Mouse (Mus musculus): ENCODE results near the gene Nupr1. TPM values are rescaled to one million over a fixed set of nuclear protein-coding genes. Genes with fewer than 3 reads are reported as not detected.

Nupr1 gene
- polyA plus RNA-seq, 1 experiment from 2014 or later = 2.6 TPM

GRCm38 (mm10) chr7:126582759-126583158, 47.9 kb downstream of the Nupr1 start:
- 3% methylated on average over 20 of the region's 20 CpGs for WGBS
- Histone ChIP-seq H3K27ac (ENCODE audit: low read depth, low read length) (peak overlapping the region; percentile 77; the same call in 1 of the 2 replicates), H3K4me1 (ENCODE audit: control insufficient read depth, insufficient read depth, low read length) (no peaks in the 10 kb centered on the region; the same call in 1 of the 2 replicates), H3K9me3 (ENCODE audit: control insufficient read depth, low read length) (no peaks in the 10 kb centered on the region), H3K9ac (ENCODE audit: low read depth, low read length) (peak overlapping the region; percentile 57; the same call in 1 of the 2 replicates), H3K4me2 (replicated peaks; ENCODE audit: low read depth, low read length) (peak overlapping the region; percentile 55), H3K27me3 (ENCODE audit: control insufficient read depth, insufficient read depth, low read length) (no peaks in the 10 kb centered on the region), H3K36me3 (ENCODE audit: control insufficient read depth, insufficient read depth, low read length) (peaks cover 5% of the 10 kb centered on the region; the same call in 1 of the 2 replicates), H3K4me3 (ENCODE audit: low read length) (peak overlapping the region; percentile 55)
- ATAC-seq (ENCODE audit: low FRiP score, low TSS enrichment) = peak; percentile 79

- Histone ChIP-seq H3K27ac (ENCODE audit: low read depth, low read length) (no peak overlapping the region), H3K4me2 (replicated peaks; ENCODE audit: low read depth, low read length) (no peak overlapping the region), H3K9ac (ENCODE audit: low read depth, low read length) (no peak overlapping the region), H3K4me1 (ENCODE audit: control insufficient read depth, insufficient read depth, low read length) (no peaks in the 10 kb centered on the region; the same call in 1 of the 2 replicates), H3K4me3 (ENCODE audit: low read length) (no peak overlapping the region), H3K9me3 (ENCODE audit: control insufficient read depth, low read length) (no peaks in the 10 kb centered on the region), H3K27me3 (ENCODE audit: control insufficient read depth, insufficient read depth, low read length) (no peaks in the 10 kb centered on the region), H3K36me3 (ENCODE audit: control insufficient read depth, insufficient read depth, low read length) (peaks cover 5% of the 10 kb centered on the region; the same call in 1 of the 2 replicates)
- WGBS = 86% methylated on average over 6 of the region's 6 CpGs
- ATAC-seq (ENCODE audit: low FRiP score, low TSS enrichment) = no peak
These were observed 49.0 kb downstream of the Nupr1 start for GRCm38 (mm10) chr7:126581661-126582060.

- no peak overlapping the region for H3K4me2 ChIP-seq (replicated peaks; ENCODE audit: low read depth, low read length)
- no peaks in the 10 kb centered on the region for H3K27me3 ChIP-seq (ENCODE audit: control insufficient read depth, insufficient read depth, low read length)
- no peak for ATAC-seq (ENCODE audit: low FRiP score, low TSS enrichment)
- no peak overlapping the region for H3K4me3 ChIP-seq (ENCODE audit: low read length)
- WGBS = 62% methylated on average over 8 of the region's 8 CpGs
- peaks cover 5% of the 10 kb centered on the region; the same call in 1 of the 2 replicates for H3K36me3 ChIP-seq (ENCODE audit: control insufficient read depth, insufficient read depth, low read length)
- no peak overlapping the region for H3K9ac ChIP-seq (ENCODE audit: low read depth, low read length)
- H3K9me3 ChIP-seq (ENCODE audit: control insufficient read depth, low read length) = no peaks in the 10 kb centered on the region
- no peaks in the 10 kb centered on the region; the same call in 1 of the 2 replicates for H3K4me1 ChIP-seq (ENCODE audit: control insufficient read depth, insufficient read depth, low read length)
- H3K27ac ChIP-seq (ENCODE audit: low read depth, low read length) = no peak overlapping the region
These were observed 51.5 kb downstream of the Nupr1 start for GRCm38 (mm10) chr7:126579172-126579571.

- no peak for ATAC-seq (ENCODE audit: low FRiP score, low TSS enrichment)
- Histone ChIP-seq H3K27ac (ENCODE audit: low read depth, low read length) (no peak overlapping the region), H3K27me3 (ENCODE audit: control insufficient read depth, insufficient read depth, low read length) (no peaks in the 10 kb centered on the region), H3K9me3 (ENCODE audit: control insufficient read depth, low read length) (no peaks in the 10 kb centered on the region), H3K4me3 (ENCODE audit: low read length) (no peak overlapping the region), H3K4me1 (ENCODE audit: control insufficient read depth, insufficient read depth, low read length) (no peaks in the 10 kb centered on the region), H3K36me3 (ENCODE audit: control insufficient read depth, insufficient read depth, low read length) (peaks cover 10% of the 10 kb centered on the region; the same call in 1 of the 2 replicates), H3K4me2 (replicated peaks; ENCODE audit: low read depth, low read length) (no peak overlapping the region), H3K9ac (ENCODE audit: low read depth, low read length) (no peak overlapping the region)
- WGBS = 60% methylated on average over 8 of the region's 8 CpGs
These were observed 53.7 kb downstream of the Nupr1 start for GRCm38 (mm10) chr7:126576946-126577345.

Small RNAs within 50 kb of the gene (microRNA-seq; reads per million reads assigned to microRNA genes)
- not detected for gene Mir7059

Other genes starting within 250 kb of the Nupr1 start
- gene Nfatc2ip, start 234.1 kb downstream of the Nupr1 start, polyA plus RNA-seq (2014; fragmentation: Nextera tagmentation; extraction: Ambion mirVana) = 2.8 and 4.1 TPM in 2 replicates
- gene Cd19, start 216.0 kb downstream of the Nupr1 start, polyA plus RNA-seq (2014; fragmentation: Nextera tagmentation; extraction: Ambion mirVana) = not detected in 2 replicates
- gene Rabep2, start 202.1 kb downstream of the Nupr1 start, polyA plus RNA-seq (2014; fragmentation: Nextera tagmentation; extraction: Ambion mirVana) = 24.8 and 30.5 TPM in 2 replicates
- 1.3 and 1.6 TPM in 2 replicates for gene Atp2a1, start 167.8 kb downstream of the Nupr1 start, polyA plus RNA-seq (2014; fragmentation: Nextera tagmentation; extraction: Ambion mirVana)
- 36.9 and 47.1 TPM in 2 replicates for gene Sh2b1, start 155.4 kb downstream of the Nupr1 start, polyA plus RNA-seq (2014; fragmentation: Nextera tagmentation; extraction: Ambion mirVana)
- 145 and 159 TPM in 2 replicates for gene Tufm, start 143.5 kb downstream of the Nupr1 start, polyA plus RNA-seq (2014; fragmentation: Nextera tagmentation; extraction: Ambion mirVana)
- gene Atxn2l, start 127.4 kb downstream of the Nupr1 start, polyA plus RNA-seq (2014; fragmentation: Nextera tagmentation; extraction: Ambion mirVana) = 39.9 and 59.7 TPM in 2 replicates
- 174 and 207 TPM in 2 replicates for gene Eif3c, start 64.5 kb downstream of the Nupr1 start, polyA plus RNA-seq (2014; fragmentation: Nextera tagmentation; extraction: Ambion mirVana)
- gene Apobr, start 45.9 kb downstream of the Nupr1 start, polyA plus RNA-seq (2014; fragmentation: Nextera tagmentation; extraction: Ambion mirVana) = 0.38 and 0.39 TPM in 2 replicates
- 29.8 and 30.4 TPM in 2 replicates for gene Cln3, start 45.0 kb downstream of the Nupr1 start, polyA plus RNA-seq (2014; fragmentation: Nextera tagmentation; extraction: Ambion mirVana)
- gene Il27, start 35.9 kb downstream of the Nupr1 start, polyA plus RNA-seq (2014; fragmentation: Nextera tagmentation; extraction: Ambion mirVana) = not detected in 2 replicates
- gene Sgf29, start 18.4 kb upstream of the Nupr1 start, polyA plus RNA-seq (2014; fragmentation: Nextera tagmentation; extraction: Ambion mirVana) = 35.6 and 52.5 TPM in 2 replicates
- 5.2 and 6.3 TPM in 2 replicates for gene Sult1a1, start 45.6 kb upstream of the Nupr1 start, polyA plus RNA-seq (2014; fragmentation: Nextera tagmentation; extraction: Ambion mirVana)
- gene Bola2, start 64.5 kb upstream of the Nupr1 start, polyA plus RNA-seq (2014; fragmentation: Nextera tagmentation; extraction: Ambion mirVana) = 145 and 184 TPM in 2 replicates
- 7.7 and 8.1 TPM in 2 replicates for gene Slx1b, start 64.9 kb upstream of the Nupr1 start, polyA plus RNA-seq (2014; fragmentation: Nextera tagmentation; extraction: Ambion mirVana)
- gene Coro1a, start 76.9 kb upstream of the Nupr1 start, polyA plus RNA-seq (2014; fragmentation: Nextera tagmentation; extraction: Ambion mirVana) = 18.3 and 19.6 TPM in 2 replicates
- gene Mapk3, start 128.7 kb upstream of the Nupr1 start, polyA plus RNA-seq (2014; fragmentation: Nextera tagmentation; extraction: Ambion mirVana) = 55.0 and 79.2 TPM in 2 replicates
- 2.0 and 2.6 TPM in 2 replicates for gene Gdpd3, start 135.5 kb upstream of the Nupr1 start, polyA plus RNA-seq (2014; fragmentation: Nextera tagmentation; extraction: Ambion mirVana)
- 87.5 and 94.5 TPM in 2 replicates for gene Ypel3, start 146.1 kb upstream of the Nupr1 start, polyA plus RNA-seq (2014; fragmentation: Nextera tagmentation; extraction: Ambion mirVana)
- 0.24 and 0.36 TPM in 2 replicates for gene Tbx6, start 150.6 kb upstream of the Nupr1 start, polyA plus RNA-seq (2014; fragmentation: Nextera tagmentation; extraction: Ambion mirVana)
- 294 and 371 TPM in 2 replicates for gene Ppp4c, start 161.6 kb upstream of the Nupr1 start, polyA plus RNA-seq (2014; fragmentation: Nextera tagmentation; extraction: Ambion mirVana)
- 0.15 TPM in 1 of 2 replicates, not detected in the other for gene Fam57b, start 166.8 kb upstream of the Nupr1 start, polyA plus RNA-seq (2014; fragmentation: Nextera tagmentation; extraction: Ambion mirVana)
- gene 4930451I11Rik, start 200.8 kb upstream of the Nupr1 start, polyA plus RNA-seq (2014; fragmentation: Nextera tagmentation; extraction: Ambion mirVana) = not detected in 2 replicates
- 7.2 and 8.8 TPM in 2 replicates for gene Doc2a, start 216.6 kb upstream of the Nupr1 start, polyA plus RNA-seq (2014; fragmentation: Nextera tagmentation; extraction: Ambion mirVana)
- gene Hirip3, start 231.1 kb upstream of the Nupr1 start, polyA plus RNA-seq (2014; fragmentation: Nextera tagmentation; extraction: Ambion mirVana) = 22.8 and 23.5 TPM in 2 replicates
- gene Ino80e, start 231.5 kb upstream of the Nupr1 start, polyA plus RNA-seq (2014; fragmentation: Nextera tagmentation; extraction: Ambion mirVana) = 92.4 and 94.0 TPM in 2 replicates